Mouse (Mus musculus) limb, embryonic 11.5 days (tissue): ENCODE measurements around the gene Ell. TPM values are rescaled to one million over a fixed set of nuclear protein-coding genes. Genes with fewer than 3 reads are reported as not detected.

Experiments used
- ATAC-seq: fragments of 200-750 bp; cut with Nextera tagmentation; 2 replicates; pipeline ENCODE4 v1.8.0; 2017; ENCODE audit warnings: low read depth; ENCODE audit not compliant: insufficient number of reproducible peaks, low FRiP score, low TSS enrichment
- DNase-seq: peaks from one replicate; pipeline ENCODE4 v3.0.0-alpha.2; 2015; ENCODE audit warnings: low spot score
- H3K27ac ChIP-seq: fragments of 300-500 bp; sonication (generic); replicated peaks from 2 replicates; pipeline ENCODE4 v1.5.1; 2014; ENCODE audit warnings: low read depth, mild to moderate bottlenecking, low read length
- H3K27me3 ChIP-seq: fragments of 300-500 bp; sonication (generic); 2 replicates; pipeline ENCODE4 v1.6.1; 2014; ENCODE audit warnings: mild to moderate bottlenecking, low read length, mixed read lengths; ENCODE audit not compliant: control insufficient read depth, insufficient read depth
- H3K36me3 ChIP-seq: fragments of 300-500 bp; sonication (generic); 2 replicates; pipeline ENCODE4 v1.6.1; 2014; ENCODE audit warnings: mild to moderate bottlenecking, low read length, moderate library complexity, mixed read lengths; ENCODE audit not compliant: control insufficient read depth, insufficient read depth
- H3K4me1 ChIP-seq: fragments of 300-500 bp; sonication (generic); 2 replicates; pipeline ENCODE4 v1.6.1; 2014; ENCODE audit warnings: low read length, mixed read lengths; ENCODE audit not compliant: control insufficient read depth, insufficient read depth
- H3K4me2 ChIP-seq: fragments of 300-500 bp; sonication (generic); 2 replicates; pipeline ENCODE4 v1.6.1; 2014; ENCODE audit warnings: low read depth, mild to moderate bottlenecking, moderate library complexity; ENCODE audit not compliant: severe bottlenecking
- H3K4me3 ChIP-seq: fragments of 300-500 bp; sonication (generic); 2 replicates; pipeline ENCODE4 v1.5.1; 2014; ENCODE audit warnings: low read depth, low read length
- H3K9ac ChIP-seq: fragments of 300-500 bp; sonication (generic); 2 replicates; pipeline ENCODE4 v1.6.1; 2014; ENCODE audit warnings: mild to moderate bottlenecking, low read length
- H3K9me3 ChIP-seq: fragments of 300-500 bp; sonication (generic); 2 replicates; pipeline ENCODE4 v1.6.1; 2016; ENCODE audit warnings: low read length; ENCODE audit not compliant: control insufficient read depth
- WGBS: fragments of 180-500 bp; shearing (Covaris S2); extraction: QIAGEN DNeasy Blood & Tissue Kit; methylation state at CpG from one replicate; pipeline ENCODE4 v1.1.7; 2014; 5-methylcytosine and 5-hydroxymethylcytosine counted together
- polyA plus RNA-seq: library from polyadenylated mRNA; unstranded; fragments of >200 nt; fragmentation: Nextera tagmentation; extraction: Ambion mirVana; gene quantifications from 2 replicates; pipeline ENCODE4 v1.2.1, GENCODE M21; 2014

The Ell gene
- polyA plus RNA-seq, 1 experiment from 2014 or later, result 20.1 TPM

DNA sequence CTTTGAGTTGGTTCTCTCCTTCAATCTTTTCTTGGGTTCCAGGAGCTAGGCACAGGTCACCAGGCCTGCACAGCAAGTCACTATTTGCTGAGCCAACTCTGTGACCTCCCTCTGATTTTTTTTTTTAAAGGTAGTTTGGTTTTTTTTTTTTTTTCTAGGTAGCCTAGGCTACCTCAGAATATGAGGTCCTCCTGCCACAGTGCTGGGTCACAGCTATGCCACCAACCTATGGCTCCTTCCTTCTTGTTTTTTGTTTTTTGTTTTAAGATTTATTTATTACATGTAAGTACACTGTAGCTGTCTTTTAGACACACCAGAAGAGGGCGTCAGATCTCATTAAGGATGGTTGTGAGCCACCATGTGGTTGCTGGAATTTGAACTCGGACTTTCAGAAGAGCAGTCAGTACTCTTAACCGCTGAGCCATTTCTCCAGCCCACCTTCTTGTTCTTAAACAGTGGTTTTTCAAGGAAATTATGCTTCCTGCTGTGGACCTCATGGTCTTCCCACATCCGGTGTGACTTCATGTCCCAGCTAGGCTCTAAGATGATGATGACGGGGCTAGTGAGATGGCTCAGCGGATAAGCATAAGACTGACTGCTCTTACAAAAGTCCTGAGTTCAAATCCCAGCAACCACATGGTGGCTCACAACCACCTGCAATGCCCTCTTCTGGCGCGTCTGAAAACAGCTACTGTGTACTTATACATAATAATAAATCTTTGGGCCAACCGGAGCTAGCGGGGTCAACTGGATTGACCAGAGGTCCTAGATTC, 10.3 kb downstream of the Ell start:
- Histone ChIP-seq H3K9ac (no peak overlapping the region), H3K27me3 (no peaks in the 10 kb centered on the region), H3K4me3 (no peak overlapping the region), H3K9me3 (no peaks in the 10 kb centered on the region), H3K4me1 (no peaks in the 10 kb centered on the region), H3K36me3 (no peaks in the 10 kb centered on the region), H3K27ac (no peak overlapping the region), H3K4me2 (no peak overlapping the region)
- ATAC-seq (no peak), DNase-seq (no peak)
- WGBS, result 91% methylated on average over 10 of the region's 10 CpGs

GRCm38 (mm10) chr8:70551558-70552161, 12.4 kb downstream of the Ell start:
- WGBS, result 77% methylated on average over 3 of the region's 3 CpGs
- H3K27ac ChIP-seq, result no peak overlapping the region
- no peaks in the 10 kb centered on the region for H3K27me3 ChIP-seq
- H3K4me1 ChIP-seq, result no peaks in the 10 kb centered on the region
- DNase-seq (no peak), ATAC-seq (no peak)
- no peaks in the 10 kb centered on the region for H3K36me3 ChIP-seq
- H3K4me3 ChIP-seq, result no peak overlapping the region
- no peak overlapping the region for H3K4me2 ChIP-seq
- H3K9ac ChIP-seq, result no peak overlapping the region
- H3K9me3 ChIP-seq, result no peaks in the 10 kb centered on the region

GRCm38 (mm10) chr8:70552836-70553235, 13.6 kb downstream of the Ell start:
- WGBS, result 67% methylated on average over 1 of the region's 1 CpGs
- no peak overlapping the region for H3K27ac ChIP-seq

GRCm38 (mm10) chr8:70553740-70554139, 14.5 kb downstream of the Ell start:
- Histone ChIP-seq H3K27ac (no peak overlapping the region), H3K27me3 (no peaks in the 10 kb centered on the region), H3K9ac (no peak overlapping the region), H3K4me1 (no peaks in the 10 kb centered on the region), H3K36me3 (no peaks in the 10 kb centered on the region), H3K4me2 (no peak overlapping the region), H3K4me3 (no peak overlapping the region), H3K9me3 (no peaks in the 10 kb centered on the region)
- ATAC-seq, result no peak
- no peak for DNase-seq

More at GRCm38 (mm10) chr8:70552836-70553235, 13.6 kb downstream of the Ell start:
- no peaks in the 10 kb centered on the region for H3K9me3 ChIP-seq
- no peak overlapping the region for H3K4me3 ChIP-seq
- H3K27me3 ChIP-seq, result no peaks in the 10 kb centered on the region
- DNase-seq (no peak), ATAC-seq (no peak)
- H3K4me2 ChIP-seq, result no peak overlapping the region
- no peaks in the 10 kb centered on the region for H3K36me3 ChIP-seq
- no peak overlapping the region for H3K9ac ChIP-seq
- no peaks in the 10 kb centered on the region for H3K4me1 ChIP-seq

DNA sequence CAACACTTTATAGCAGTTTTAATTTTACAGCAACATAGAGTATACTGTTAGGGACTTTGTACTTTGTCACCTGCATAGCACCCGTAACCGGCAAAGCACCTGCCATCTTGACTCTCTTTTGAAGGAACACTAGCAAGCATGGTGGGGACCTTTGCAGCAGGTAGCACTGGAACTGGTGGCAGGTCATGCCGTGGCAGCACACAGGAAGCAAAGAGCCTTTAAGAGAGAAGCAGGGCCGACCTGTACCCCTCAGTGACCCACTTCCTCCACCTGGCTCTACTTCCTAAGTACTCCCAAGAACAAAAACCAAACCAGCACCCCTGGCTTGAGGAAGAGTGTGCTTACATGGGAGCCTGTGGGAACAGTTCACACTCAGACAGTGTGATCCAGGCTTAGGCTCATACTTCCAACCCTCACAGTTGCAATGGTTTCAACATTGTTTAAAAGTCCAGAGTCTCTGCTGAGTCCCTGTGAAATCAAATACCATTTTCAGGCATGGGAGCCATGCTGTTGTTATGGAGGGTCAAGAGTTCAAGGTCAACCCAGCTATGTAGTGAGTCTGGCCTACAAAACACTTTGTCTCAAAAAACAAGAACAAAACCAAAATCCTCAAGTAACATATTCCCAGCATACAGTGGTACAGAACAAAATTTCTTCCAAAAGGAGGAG, 16.0 kb downstream of the Ell start:
- Histone ChIP-seq H3K4me3 (no peak overlapping the region), H3K9me3 (no peaks in the 10 kb centered on the region), H3K27ac (no peak overlapping the region), H3K4me2 (no peak overlapping the region), H3K9ac (no peak overlapping the region), H3K27me3 (no peaks in the 10 kb centered on the region), H3K36me3 (no peaks in the 10 kb centered on the region), H3K4me1 (no peaks in the 10 kb centered on the region)
- WGBS, result 94% methylated on average over 4 of the region's 4 CpGs
- no peak for ATAC-seq
- no peak for DNase-seq

DNA sequence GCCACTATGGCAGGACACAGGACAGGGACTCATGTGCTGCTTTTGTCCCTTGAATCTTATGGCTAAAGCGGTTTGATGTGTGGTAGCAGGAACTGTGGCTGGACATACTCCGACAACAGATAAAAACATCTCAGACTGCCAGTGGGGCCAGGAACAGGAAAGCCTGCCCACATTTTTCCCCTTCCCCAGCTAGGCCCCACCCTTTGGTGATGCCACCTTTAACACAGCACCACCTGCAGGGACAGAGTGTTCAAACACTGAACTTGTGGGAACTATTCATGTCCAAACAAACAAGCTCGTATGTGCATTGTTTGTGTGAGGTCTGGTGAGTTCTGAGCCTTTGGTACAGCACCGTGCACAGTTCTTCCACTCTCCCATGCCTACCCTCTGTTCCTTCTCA, 19.1 kb downstream of the Ell start:
- Histone ChIP-seq H3K9me3 (no peaks in the 10 kb centered on the region), H3K4me3 (no peak overlapping the region), H3K27ac (no peak overlapping the region), H3K4me2 (no peak overlapping the region), H3K4me1 (no peaks in the 10 kb centered on the region), H3K36me3 (no peaks in the 10 kb centered on the region; the same call in 1 of the 2 replicates), H3K9ac (no peak overlapping the region; the same call in 1 of the 2 replicates), H3K27me3 (no peaks in the 10 kb centered on the region)
- ATAC-seq (no peak), DNase-seq (no peak)
- WGBS, result 74% methylated on average over 4 of the region's 4 CpGs

DNA sequence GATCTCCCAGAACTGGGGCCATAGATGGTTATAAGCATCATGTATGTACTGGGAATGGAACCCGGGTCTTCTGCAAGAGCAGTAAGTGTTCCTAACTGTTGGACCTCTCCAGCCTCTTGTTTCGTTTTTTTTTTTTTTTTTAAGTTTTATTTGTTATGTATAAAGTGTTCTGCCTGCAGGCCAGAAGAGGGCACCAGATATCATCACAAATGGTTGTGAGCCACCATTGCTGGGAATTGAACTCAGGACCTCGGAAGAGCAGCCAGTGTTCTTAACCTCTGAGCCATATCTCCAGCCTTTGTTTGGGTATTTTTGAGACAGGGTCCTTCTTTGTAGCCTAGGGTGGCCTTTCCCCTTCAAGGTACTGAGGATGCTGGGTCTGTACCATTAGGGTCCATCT, 19.7 kb downstream of the Ell start:
- H3K27me3 ChIP-seq, result no peaks in the 10 kb centered on the region
- H3K4me1 ChIP-seq, result no peaks in the 10 kb centered on the region
- WGBS, result 76% methylated on average over 3 of the region's 3 CpGs
- no peaks in the 10 kb centered on the region; the same call in 1 of the 2 replicates for H3K36me3 ChIP-seq
- no peaks in the 10 kb centered on the region for H3K9me3 ChIP-seq
- H3K4me2 ChIP-seq, result no peak overlapping the region
- DNase-seq, result no peak
- no peak for ATAC-seq
- H3K4me3 ChIP-seq, result no peak overlapping the region
- no peak overlapping the region for H3K9ac ChIP-seq
- H3K27ac ChIP-seq, result no peak overlapping the region

- Histone ChIP-seq H3K4me1 (no peaks in the 10 kb centered on the region), H3K4me2 (no peak overlapping the region), H3K4me3 (no peak overlapping the region), H3K9ac (no peak overlapping the region), H3K9me3 (no peaks in the 10 kb centered on the region), H3K27ac (no peak overlapping the region), H3K36me3 (no peaks in the 10 kb centered on the region; the same call in 1 of the 2 replicates), H3K27me3 (no peaks in the 10 kb centered on the region)
- ATAC-seq (no peak), DNase-seq (no peak)
- 86% methylated on average over 2 of the region's 2 CpGs for WGBS
Measured at GRCm38 (mm10) chr8:70560096-70560495, 20.8 kb downstream of the Ell start.
